20 mouse cellular contexts compared by ENCODE assay signal in genomic region chr2:104044479-104045080, GRCm38 (mm10). TPM values are rescaled to one million over a fixed set of nuclear protein-coding genes. Genes with fewer than 3 reads are reported as not detected.
A peak's percentile ranks its signal among the peaks of the same experiment; 100 is the strongest.
DNase-seq lines count a peak whose midpoint lies in the region; ATAC-seq and TF ChIP-seq lines count a peak whose summit lies in the region.
"Had no signal": no experiment of that assay in that cellular context is flagged by ENCODE, and none has a peak within 500 bp of the region (broad histone marks: within the 10 kb centered on the region; RNA-seq: fewer than 3 reads in every experiment).

No protein-coding gene starts in this region.

- H3K27me3 ChIP-seq in G1E (ENCODE audit: insufficient read depth, low read length): no peaks in the 10 kb centered on the region
- H3K27me3 ChIP-seq in kidney, embryonic 15.5 days: no peaks in the 10 kb centered on the region
- H3K27me3 ChIP-seq in liver, embryonic 16.5 days (ENCODE audit: control insufficient read depth, insufficient read depth, low read depth, low read length): no peaks in the 10 kb centered on the region
- H3K27me3 ChIP-seq in hindbrain, embryonic 12.5 days: no peaks in the 10 kb centered on the region
- H3K27me3 ChIP-seq: heart, embryonic 15.5 days; limb, embryonic 15.5 days; neural tube, embryonic 12.5 days had no signal

- no peak overlapping the region for H3K4me2 ChIP-seq in kidney, embryonic 15.5 days
- H3K4me2 ChIP-seq in liver, embryonic 16.5 days (ENCODE audit: low read depth, low read length): no peak overlapping the region
- H3K4me2 ChIP-seq in hindbrain, embryonic 12.5 days (replicated peaks): no peak overlapping the region
- H3K4me2 ChIP-seq: heart, embryonic 15.5 days; hindbrain, embryonic 14.5 days; limb, embryonic 15.5 days; neural tube, embryonic 12.5 days had no signal

- 64% methylated on average over 1 of the region's 1 CpGs for WGBS in kidney, embryonic 15.5 days
- WGBS in liver, embryonic 16.5 days (ENCODE audit: insufficient replicate concordance): 29% methylated on average over 1 of the region's 1 CpGs
- WGBS in hindbrain, embryonic 12.5 days: 85% methylated on average over 1 of the region's 1 CpGs

- no peak for TF ChIP-seq CTCF in G1E (IDR thresholded peaks at IDR 0.05; ENCODE audit: low read depth, low read length)

- H3K36me3 ChIP-seq in G1E (replicated peaks): peaks cover 75% of the 10 kb centered on the region
- H3K36me3 ChIP-seq in kidney, embryonic 15.5 days: peaks cover 47% of the 10 kb centered on the region
- peaks cover 30% of the 10 kb centered on the region for H3K36me3 ChIP-seq in liver, embryonic 16.5 days (ENCODE audit: control insufficient read depth, insufficient read depth)
- H3K36me3 ChIP-seq in hindbrain, embryonic 12.5 days: peaks cover 24% of the 10 kb centered on the region

- ATAC-seq in G1E (ENCODE audit: extremely low read depth, insufficient number of reproducible peaks, low FRiP score, poor library complexity, severe bottlenecking): peak; percentile 54
- ATAC-seq in kidney, embryonic 15.5 days (replicated peaks; ENCODE audit: low FRiP score): no peak
- peak; percentile 54 for ATAC-seq in liver, embryonic 16.5 days (ENCODE audit: low read depth)
- no peak for ATAC-seq in hindbrain, embryonic 12.5 days (ENCODE audit: low FRiP score)
- ATAC-seq: midbrain, embryonic 16.5 days had no signal

- H3K27ac ChIP-seq in kidney, embryonic 15.5 days: 0 out of 2 replicates have a peak overlapping the region, but pooled peaks have one; percentile 13
- H3K27ac ChIP-seq in liver, embryonic 16.5 days (ENCODE audit: low read length): peak overlapping the region; percentile 63
- H3K27ac ChIP-seq in hindbrain, embryonic 12.5 days: no peak overlapping the region
- H3K27ac ChIP-seq: forebrain, embryonic 10.5 days; heart, embryonic 15.5 days; hindbrain, embryonic 14.5 days; limb, embryonic 15.5 days; neural tube, embryonic 12.5 days had no signal

- H3K9me3 ChIP-seq in G1E (replicated peaks): no peaks in the 10 kb centered on the region
- H3K9me3 ChIP-seq in kidney, embryonic 15.5 days (replicated peaks): no peaks in the 10 kb centered on the region
- H3K9me3 ChIP-seq in liver, embryonic 16.5 days (replicated peaks; ENCODE audit: control insufficient read depth, low read length): no peaks in the 10 kb centered on the region
- no peaks in the 10 kb centered on the region for H3K9me3 ChIP-seq in hindbrain, embryonic 12.5 days (replicated peaks)
- H3K9me3 ChIP-seq: forebrain, embryonic 10.5 days; heart, embryonic 15.5 days; limb, embryonic 15.5 days; neural tube, embryonic 12.5 days had no signal

- peaks cover 29% of the 10 kb centered on the region for H3K4me1 ChIP-seq in G1E (ENCODE audit: insufficient read depth, low read depth, low read length)
- H3K4me1 ChIP-seq in kidney, embryonic 15.5 days: 0 out of 2 replicates have a peak, but pooled peaks cover 4% of the 10 kb centered on the region
- peaks cover 17% of the 10 kb centered on the region for H3K4me1 ChIP-seq in liver, embryonic 16.5 days (ENCODE audit: control insufficient read depth, low read depth, low read length)
- H3K4me1 ChIP-seq in hindbrain, embryonic 12.5 days: 0 out of 2 replicates have a peak, but pooled peaks cover 3% of the 10 kb centered on the region
- H3K4me1 ChIP-seq: heart, embryonic 15.5 days; limb, embryonic 15.5 days; neural tube, embryonic 12.5 days had no signal

- peak; percentile 38 for DNase-seq in adrenal gland, postnatal 25 days
- DNase-seq in adrenal gland, adult 2 months: no peak
- no peak for DNase-seq in G1E (ENCODE audit: low spot score)
- DNase-seq in testis, postnatal 14 days (ENCODE audit: low spot score): no peak
- no peak for DNase-seq in frontal cortex, postnatal 36 days (ENCODE audit: low spot score in 2 of 2)
- DNase-seq: cerebellum, adult 9-10 months; spleen, adult 18-20 months had no signal

- no peak overlapping the region for H3K9ac ChIP-seq in kidney, embryonic 15.5 days
- H3K9ac ChIP-seq in liver, embryonic 16.5 days (ENCODE audit: low read depth, low read length): no peak overlapping the region
- no peak overlapping the region for H3K9ac ChIP-seq in hindbrain, embryonic 12.5 days
- H3K9ac ChIP-seq: heart, embryonic 15.5 days; hindbrain, embryonic 14.5 days; limb, embryonic 15.5 days; neural tube, embryonic 12.5 days had no signal

- no peak overlapping the region; the same call in 1 of the 2 replicates for H3K4me3 ChIP-seq in G1E (ENCODE audit: low read depth, low read length)
- H3K4me3 ChIP-seq in kidney, embryonic 15.5 days (replicated peaks): no peak overlapping the region
- H3K4me3 ChIP-seq in liver, embryonic 16.5 days (ENCODE audit: low read depth, low read length): no peak overlapping the region
- no peak overlapping the region for H3K4me3 ChIP-seq in hindbrain, embryonic 12.5 days
- H3K4me3 ChIP-seq: forebrain, embryonic 10.5 days; heart, embryonic 15.5 days; limb, embryonic 15.5 days; neural tube, embryonic 12.5 days had no signal

RNA-seq across cellular contexts. Expression of gene 4931422A03Rik, which starts 16.4 kb away (rescaled TPM):
- not detected in 2 replicates for total RNA-seq in adrenal gland, postnatal 25 days (2021)
- not detected for total RNA-seq in adrenal gland, adult 2 months (2021)
- polyA plus RNA-seq in adrenal gland, adult 2 months (2012; rRNA removed): not detected in 2 replicates
- total RNA-seq in G1E (2014; fragmentation: Nextera tagmentation): not detected in 2 replicates
- 0.12 and 0.38 TPM in 2 replicates for total RNA-seq in G1E (2017)
- not detected in 2 replicates for polyA plus RNA-seq in G1E (2012)
- polyA plus RNA-seq in kidney, embryonic 15.5 days (2015; fragmentation: Nextera tagmentation; extraction: Ambion mirVana): 1.8 and 2.1 TPM in 2 replicates
- polyA plus RNA-seq in liver, embryonic 16.5 days (2015; fragmentation: Nextera tagmentation; extraction: Ambion mirVana): 1.1 and 1.8 TPM in 2 replicates
- 2.0 and 2.3 TPM in 2 replicates for polyA plus RNA-seq in hindbrain, embryonic 12.5 days (2016; fragmentation: Nextera tagmentation; extraction: Ambion mirVana)
- polyA plus RNA-seq: large intestine, adult 2 months had no signal

RNA-seq across cellular contexts. Expression of gene Fbxo3, which starts 17.1 kb away (rescaled TPM):
- total RNA-seq in adrenal gland, postnatal 25 days (2021): 85.6 and 105 TPM in 2 replicates
- total RNA-seq in adrenal gland, adult 2 months (2021): 10 to 100 TPM; 66.3 to 77.9 TPM
- 9.3 and 12.8 TPM in 2 replicates for polyA plus RNA-seq in adrenal gland, adult 2 months (2012; rRNA removed)
- total RNA-seq in G1E (2014; fragmentation: Nextera tagmentation) (113 and 126 TPM in 2 replicates), G1E (2017) (76.4 and 79.5 TPM in 2 replicates)
- polyA plus RNA-seq in G1E (2012): 9.4 and 12.6 TPM in 2 replicates
- 54.3 and 56.6 TPM in 2 replicates for polyA plus RNA-seq in kidney, embryonic 15.5 days (2015; fragmentation: Nextera tagmentation; extraction: Ambion mirVana)
- polyA plus RNA-seq in liver, embryonic 16.5 days (2015; fragmentation: Nextera tagmentation; extraction: Ambion mirVana): 46.9 and 53.9 TPM in 2 replicates
- polyA plus RNA-seq in hindbrain, embryonic 12.5 days (2016; fragmentation: Nextera tagmentation; extraction: Ambion mirVana): 59.7 and 60.4 TPM in 2 replicates

RNA-seq across cellular contexts. Expression of gene Gm10912, which starts 21.0 kb away (rescaled TPM):
- 0.55 TPM in 1 of 2 replicates, not detected in the other for total RNA-seq in adrenal gland, postnatal 25 days (2021)
- total RNA-seq in adrenal gland, adult 2 months (2021): under 1 TPM; 0.17 to 0.49 TPM
- 0.13 and 0.24 TPM in 2 replicates for polyA plus RNA-seq in adrenal gland, adult 2 months (2012; rRNA removed)
- total RNA-seq in G1E (2014; fragmentation: Nextera tagmentation) (not detected in 2 replicates), G1E (2017) (0.27 and 0.29 TPM in 2 replicates)
- not detected in 2 replicates for polyA plus RNA-seq in G1E (2012)
- not detected in 2 replicates for polyA plus RNA-seq in kidney, embryonic 15.5 days (2015; fragmentation: Nextera tagmentation; extraction: Ambion mirVana)
- polyA plus RNA-seq in liver, embryonic 16.5 days (2015; fragmentation: Nextera tagmentation; extraction: Ambion mirVana): 0.05 and 0.21 TPM in 2 replicates
- not detected in 2 replicates for polyA plus RNA-seq in hindbrain, embryonic 12.5 days (2016; fragmentation: Nextera tagmentation; extraction: Ambion mirVana)
- polyA plus RNA-seq: embryonic facial prominence, embryonic 11.5 days; forebrain, embryonic 10.5 days; hindbrain, embryonic 14.5 days; large intestine, adult 2 months; midbrain, embryonic 16.5 days; neural tube, embryonic 12.5 days had no signal

RNA-seq across cellular contexts. Expression of gene Gm10799, which starts 23.8 kb away (rescaled TPM):
- not detected in 2 replicates for total RNA-seq in adrenal gland, postnatal 25 days (2021)
- total RNA-seq in adrenal gland, adult 2 months (2021): not detected
- polyA plus RNA-seq in adrenal gland, adult 2 months (2012; rRNA removed): not detected in 2 replicates
- total RNA-seq in G1E (2014; fragmentation: Nextera tagmentation) (not detected in 2 replicates), G1E (2017) (not detected in 2 replicates)
- not detected in 2 replicates for polyA plus RNA-seq in G1E (2012)
- not detected in 2 replicates for polyA plus RNA-seq in kidney, embryonic 15.5 days (2015; fragmentation: Nextera tagmentation; extraction: Ambion mirVana)
- not detected in 2 replicates for polyA plus RNA-seq in liver, embryonic 16.5 days (2015; fragmentation: Nextera tagmentation; extraction: Ambion mirVana)
- polyA plus RNA-seq in hindbrain, embryonic 12.5 days (2016; fragmentation: Nextera tagmentation; extraction: Ambion mirVana): not detected in 2 replicates
- polyA plus RNA-seq: brain, embryonic 14.5 days; embryonic facial prominence, embryonic 11.5 days; forebrain, embryonic 10.5 days; heart, embryonic 15.5 days; hindbrain, embryonic 14.5 days; large intestine, adult 2 months; limb, embryonic 15.5 days; midbrain, embryonic 16.5 days; neural tube, embryonic 12.5 days; testis, adult 2 months had no signal

RNA-seq across cellular contexts. Expression of gene Cd59b, which starts 25.1 kb away (rescaled TPM):
- total RNA-seq in adrenal gland, postnatal 25 days (2021): 6.4 and 11.2 TPM in 2 replicates
- 10 to 100 TPM; 10.5 to 12.5 TPM for total RNA-seq in adrenal gland, adult 2 months (2021)
- 7.8 and 10.6 TPM in 2 replicates for polyA plus RNA-seq in adrenal gland, adult 2 months (2012; rRNA removed)
- not detected in 2 replicates for total RNA-seq in G1E (2014; fragmentation: Nextera tagmentation)
- total RNA-seq in G1E (2017): 0.87 TPM in 1 of 2 replicates, not detected in the other
- polyA plus RNA-seq in G1E (2012): not detected in 2 replicates
- polyA plus RNA-seq in kidney, embryonic 15.5 days (2015; fragmentation: Nextera tagmentation; extraction: Ambion mirVana): 6.9 and 7.3 TPM in 2 replicates
- 9.7 and 11.0 TPM in 2 replicates for polyA plus RNA-seq in liver, embryonic 16.5 days (2015; fragmentation: Nextera tagmentation; extraction: Ambion mirVana)
- polyA plus RNA-seq in hindbrain, embryonic 12.5 days (2016; fragmentation: Nextera tagmentation; extraction: Ambion mirVana): 2.5 and 3.2 TPM in 2 replicates

Comparison
In these comparisons a context has a peak if more than half of its experiments do, and no peak if none do; other contexts are left out.
1. ATAC-seq: peak in G1E (single experiment) and liver, embryonic 16.5 days (single experiment); none in kidney, embryonic 15.5 days (single experiment) and hindbrain, embryonic 12.5 days (single experiment).